Mouse (Mus musculus): ENCODE results near the gene Cbx6. TPM values are rescaled to one million over a fixed set of nuclear protein-coding genes. Genes with fewer than 3 reads are reported as not detected.
"Not testable (repeated sequence)": the region's sequence is repeated elsewhere in the genome, so short reads cannot be mapped to it uniquely, and the experiment has no call there.

The Cbx6 gene
- polyA plus RNA-seq, 1 experiment: 19.9 TPM

DNA sequence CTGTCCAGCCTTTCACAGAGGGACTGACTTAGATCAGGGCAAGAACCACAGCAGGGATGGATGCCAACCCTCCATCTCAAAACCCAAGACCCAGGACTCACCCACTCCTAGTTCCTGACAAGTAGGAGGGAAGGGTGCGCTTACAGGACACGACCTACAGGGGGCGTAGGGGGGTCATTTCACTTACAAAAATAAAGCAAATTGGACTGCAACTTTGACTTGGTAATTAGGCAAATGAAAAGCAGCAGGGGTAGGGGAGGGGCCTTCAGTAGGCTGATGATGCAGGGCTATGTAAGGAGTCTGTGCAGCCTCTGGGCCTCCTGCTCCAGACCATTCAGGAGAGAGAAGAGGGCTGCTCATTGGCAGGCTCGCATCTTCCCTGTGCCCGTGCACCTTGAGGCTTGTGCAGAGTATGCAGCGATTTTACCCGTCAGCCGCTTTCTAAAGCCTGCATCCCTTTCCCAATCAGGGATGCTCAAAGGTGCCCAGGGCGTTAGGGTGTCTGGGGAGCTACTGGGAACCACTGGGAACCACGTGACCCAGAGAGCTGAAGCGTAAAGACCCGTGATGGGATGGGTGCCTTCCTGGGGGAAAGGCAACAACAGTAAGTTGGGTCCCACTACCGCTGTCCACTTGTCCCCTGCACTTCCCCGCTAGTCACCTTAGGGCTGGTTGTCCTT, 9.2 kb downstream of the Cbx6 start:
- WGBS: 74% methylated on average over 14 of the region's 14 CpGs
- peaks cover 3% of the 10 kb centered on the region for H3K4me1 ChIP-seq (ENCODE audit: control insufficient read depth, insufficient read depth, insufficient read length, low read length)
- no peak overlapping the region for H3K27ac ChIP-seq (ENCODE audit: insufficient read depth, low read depth, low read length)
- no peak overlapping the region for H3K4me3 ChIP-seq (ENCODE audit: low read depth, low read length)
- H3K27me3 ChIP-seq (ENCODE audit: control insufficient read depth, insufficient read depth, low read length): no peaks in the 10 kb centered on the region
- TF ChIP-seq CTCF (IDR thresholded peaks at IDR 0.05; ENCODE audit: extremely low read depth, insufficient read length, insufficient replicate concordance, low read depth, low read length) (peak; percentile 53; the same call in 1 of the 2 replicates), POLR2A (IDR thresholded peaks at IDR 0.05; ENCODE audit: low read depth, low read length) (no peak)
- H3K36me3 ChIP-seq (ENCODE audit: control insufficient read depth, insufficient read depth, low read length): peaks cover 2% of the 10 kb centered on the region; the same call in 1 of the 2 replicates

DNA sequence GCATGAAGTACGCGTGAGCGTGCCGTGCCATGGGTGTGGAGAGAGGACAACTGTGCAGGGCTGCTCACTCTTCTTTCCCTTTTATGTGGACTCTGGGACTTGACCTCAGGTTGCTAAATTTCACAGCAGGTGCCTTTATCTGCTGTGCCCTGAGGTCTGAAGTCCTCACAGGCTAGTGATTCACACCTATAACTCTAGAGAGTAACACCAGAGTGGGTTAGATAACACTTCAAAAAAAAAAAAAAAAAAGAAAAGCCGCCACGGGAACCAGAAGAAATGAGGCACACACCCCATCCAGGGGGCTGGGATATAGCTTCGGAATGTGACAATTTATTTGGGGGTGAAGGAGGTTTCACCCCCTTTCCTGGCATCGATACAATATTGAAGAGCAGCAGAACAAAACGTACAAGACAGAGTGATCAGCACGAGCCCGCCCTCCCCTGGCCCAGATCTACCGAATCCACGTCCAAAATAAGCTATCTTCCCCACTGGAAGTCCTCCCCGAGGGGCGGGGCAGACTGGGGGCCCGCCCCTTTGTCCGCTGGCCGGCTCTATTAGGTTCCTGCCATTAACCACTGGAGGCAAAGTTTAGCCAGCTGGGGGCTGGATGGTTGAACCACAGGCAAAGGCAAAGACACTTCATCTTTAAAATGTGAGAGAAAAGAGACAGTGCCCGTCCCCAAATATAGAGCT, 10.8 kb downstream of the Cbx6 start:
- Histone ChIP-seq H3K4me1 (ENCODE audit: control insufficient read depth, insufficient read depth, insufficient read length, low read length) (peaks cover 3% of the 10 kb centered on the region), H3K4me3 (ENCODE audit: low read depth, low read length) (no peak overlapping the region), H3K27me3 (ENCODE audit: control insufficient read depth, insufficient read depth, low read length) (no peaks in the 10 kb centered on the region), H3K27ac (ENCODE audit: insufficient read depth, low read depth, low read length) (no peak overlapping the region), H3K36me3 (ENCODE audit: control insufficient read depth, insufficient read depth, low read length) (peaks cover 2% of the 10 kb centered on the region; the same call in 1 of the 2 replicates)
- 44% methylated on average over 19 of the region's 19 CpGs for WGBS
- TF ChIP-seq CTCF (IDR thresholded peaks at IDR 0.05; ENCODE audit: extremely low read depth, insufficient read length, insufficient replicate concordance, low read depth, low read length) (no peak), POLR2A (IDR thresholded peaks at IDR 0.05; ENCODE audit: low read depth, low read length) (no peak)

DNA sequence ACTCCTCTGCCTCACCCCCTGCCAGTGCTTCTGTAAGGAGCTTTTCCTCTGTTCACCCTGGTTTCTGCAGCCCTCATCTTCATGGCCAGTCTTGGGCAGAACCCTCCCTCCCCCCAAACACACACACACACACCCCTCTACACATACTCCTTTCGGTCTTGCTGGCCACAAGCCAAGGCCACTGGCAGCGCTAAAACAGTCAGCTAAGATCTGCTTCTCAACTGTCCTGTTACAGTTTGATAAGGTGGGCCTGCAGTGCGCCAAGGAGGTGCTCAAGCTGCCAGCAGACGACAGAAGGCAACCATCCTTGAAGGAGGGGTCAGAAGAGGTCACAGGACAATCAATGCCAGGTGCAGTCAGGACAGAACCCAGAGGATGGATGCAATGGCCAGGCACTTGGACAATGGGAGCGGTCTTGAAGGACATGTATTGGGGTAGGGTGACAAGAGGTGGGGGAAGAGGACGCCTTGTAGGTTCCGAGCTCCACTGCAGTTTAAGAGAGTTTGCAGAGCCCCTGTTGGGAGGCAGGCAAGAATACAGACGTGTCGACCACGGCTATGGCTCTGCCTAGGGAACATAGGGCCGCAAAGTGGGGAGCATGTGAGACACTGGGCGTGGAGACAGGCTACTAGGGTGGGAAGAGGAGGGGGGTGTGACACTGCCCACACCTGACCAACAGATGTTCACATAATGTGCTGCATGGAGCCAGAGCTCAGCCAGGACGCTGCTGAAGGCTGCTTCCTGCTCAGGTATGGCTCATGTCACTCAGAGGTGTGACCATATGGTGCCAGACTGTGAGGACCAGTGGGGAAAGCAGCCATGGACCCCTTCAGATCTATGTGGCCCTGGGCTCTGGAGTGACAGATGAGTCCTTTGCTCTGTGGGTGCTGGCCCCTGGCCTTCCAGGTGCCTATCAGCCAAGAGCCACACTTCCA, 12.0 kb downstream of the Cbx6 start:
- H3K27me3 ChIP-seq (ENCODE audit: control insufficient read depth, insufficient read depth, low read length): no peaks in the 10 kb centered on the region
- no peaks in the 10 kb centered on the region for H3K36me3 ChIP-seq (ENCODE audit: control insufficient read depth, insufficient read depth, low read length)
- WGBS: 68% methylated on average over 13 of the region's 13 CpGs
- H3K4me1 ChIP-seq (ENCODE audit: control insufficient read depth, insufficient read depth, insufficient read length, low read length): peaks cover 3% of the 10 kb centered on the region
- H3K27ac ChIP-seq (ENCODE audit: insufficient read depth, low read depth, low read length): no peak overlapping the region
- H3K4me3 ChIP-seq (ENCODE audit: low read depth, low read length): no peak overlapping the region
- no peak for TF ChIP-seq POLR2A (IDR thresholded peaks at IDR 0.05; ENCODE audit: low read depth, low read length)
- TF ChIP-seq CTCF (IDR thresholded peaks at IDR 0.05; ENCODE audit: extremely low read depth, insufficient read length, insufficient replicate concordance, low read depth, low read length): no peak

DNA sequence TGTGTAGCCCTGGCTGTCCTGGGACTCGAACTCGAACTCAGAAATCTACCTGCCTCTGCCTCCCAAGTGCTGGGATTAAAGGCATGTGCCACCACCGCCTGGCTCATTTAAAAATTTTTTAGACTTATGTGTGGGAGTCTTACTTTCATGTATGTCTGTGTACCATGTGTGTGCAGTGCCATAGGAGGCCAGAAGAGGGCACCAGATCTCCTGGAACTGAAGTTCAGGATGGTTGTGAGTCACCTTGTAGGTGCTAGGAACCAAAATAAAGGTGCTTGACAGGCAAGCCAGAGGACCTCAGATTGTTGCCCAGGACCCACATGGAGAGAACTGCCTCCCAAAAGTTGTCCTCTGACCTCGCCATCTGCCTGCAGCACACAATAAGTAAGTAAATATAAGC, 16.2 kb downstream of the Cbx6 start:
- Histone ChIP-seq H3K27me3 (ENCODE audit: control insufficient read depth, insufficient read depth, low read length) (no peaks in the 10 kb centered on the region), H3K4me1 (ENCODE audit: control insufficient read depth, insufficient read depth, insufficient read length, low read length) (peaks cover 2% of the 10 kb centered on the region; the same call in 1 of the 2 replicates), H3K36me3 (ENCODE audit: control insufficient read depth, insufficient read depth, low read length) (no peaks in the 10 kb centered on the region), H3K27ac (ENCODE audit: insufficient read depth, low read depth, low read length) (no peak overlapping the region), H3K4me3 (ENCODE audit: low read depth, low read length) (no peak overlapping the region)
- WGBS: 83% methylated on average over 4 of the region's 4 CpGs
- TF ChIP-seq CTCF (IDR thresholded peaks at IDR 0.05; ENCODE audit: extremely low read depth, insufficient read length, insufficient replicate concordance, low read depth, low read length) (peak; percentile 9; the same call in 1 of the 2 replicates), POLR2A (IDR thresholded peaks at IDR 0.05; ENCODE audit: low read depth, low read length) (no peak)

DNA sequence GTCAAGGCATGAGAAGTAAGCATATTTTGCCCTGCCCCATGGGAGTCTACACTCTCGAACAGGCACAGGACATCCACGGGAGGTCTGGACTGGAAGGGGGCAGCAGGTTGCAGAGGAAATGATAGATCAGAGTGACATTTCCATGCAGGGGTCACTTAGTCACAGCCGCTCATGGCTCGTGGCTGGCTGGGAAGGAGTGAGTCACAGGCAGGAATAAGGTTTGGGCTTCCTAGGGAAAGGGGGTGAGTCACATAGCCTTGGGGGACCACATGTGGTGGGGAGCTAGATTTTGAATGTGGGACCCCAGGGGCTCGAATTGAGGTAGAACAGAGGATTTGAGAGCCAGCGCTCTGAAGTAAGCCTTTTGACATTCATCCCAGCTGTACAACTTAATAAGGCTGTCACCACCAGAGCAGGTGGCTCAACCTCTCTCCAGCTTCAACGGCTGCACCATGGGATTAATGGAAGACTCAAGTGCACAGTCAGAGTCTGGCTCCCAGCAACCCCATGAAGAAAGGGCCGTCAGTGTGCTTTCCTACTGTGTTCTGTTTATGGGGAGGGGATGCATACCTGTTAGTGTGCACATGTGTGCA, 20.7 kb downstream of the Cbx6 start:
- 58% methylated on average over 8 of the region's 8 CpGs for WGBS
- H3K4me3 ChIP-seq (ENCODE audit: low read depth, low read length): no peak overlapping the region
- no peaks in the 10 kb centered on the region for H3K27me3 ChIP-seq (ENCODE audit: control insufficient read depth, insufficient read depth, low read length)
- TF ChIP-seq CTCF (IDR thresholded peaks at IDR 0.05; ENCODE audit: extremely low read depth, insufficient read length, insufficient replicate concordance, low read depth, low read length): no peak
- no peak for TF ChIP-seq POLR2A (IDR thresholded peaks at IDR 0.05; ENCODE audit: low read depth, low read length)
- H3K27ac ChIP-seq (ENCODE audit: insufficient read depth, low read depth, low read length): no peak overlapping the region
- H3K36me3 ChIP-seq (ENCODE audit: control insufficient read depth, insufficient read depth, low read length): no peaks in the 10 kb centered on the region
- no peaks in the 10 kb centered on the region for H3K4me1 ChIP-seq (ENCODE audit: control insufficient read depth, insufficient read depth, insufficient read length, low read length)

DNA sequence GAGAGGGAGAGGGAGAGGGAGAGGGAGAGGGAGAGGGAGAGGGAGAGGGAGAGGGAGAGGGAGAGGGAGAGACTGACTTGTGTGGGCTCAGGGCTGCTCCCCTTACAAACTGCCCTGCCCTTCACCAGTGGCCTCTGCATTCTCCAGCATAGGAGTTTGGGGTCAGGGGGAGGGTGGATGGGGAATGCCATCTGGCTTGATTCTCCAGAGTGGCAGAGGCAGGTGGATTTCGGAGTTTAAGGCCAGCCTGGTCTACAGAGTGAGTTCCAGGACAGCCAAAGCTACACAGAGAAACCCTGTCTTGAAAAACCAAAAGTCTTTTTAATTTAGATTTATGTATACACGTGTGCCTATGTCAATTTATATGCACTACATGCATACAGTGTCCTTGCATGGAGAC, 21.6 kb downstream of the Cbx6 start:
- WGBS: 58% methylated on average over 2 of the region's 2 CpGs
- H3K27ac ChIP-seq (ENCODE audit: insufficient read depth, low read depth, low read length); H3K27me3 ChIP-seq (ENCODE audit: control insufficient read depth, insufficient read depth, low read length); H3K4me1 ChIP-seq (ENCODE audit: control insufficient read depth, insufficient read depth, insufficient read length, low read length); H3K36me3 ChIP-seq (ENCODE audit: control insufficient read depth, insufficient read depth, low read length); H3K4me3 ChIP-seq (ENCODE audit: low read depth, low read length): not testable (repeated sequence)

Data from small intestine, adult 2 months (tissue).